Mouse (Mus musculus) adrenal gland, postnatal 10 days (tissue): ENCODE results near the gene B4galt2. TPM values are rescaled to one million over a fixed set of nuclear protein-coding genes. Genes with fewer than 3 reads are reported as not detected.

ENCODE experiments used
- DNase-seq: peaks from one replicate; pipeline ENCODE4 v3.0.0; 2021; ENCODE audit warnings: mixed read lengths
- total RNA-seq, 2 experiments: library from RNA; stranded (reverse); gene quantifications; 2 replicates each; pipeline ENCODE4 v1.2.3; 2021

The B4galt2 gene
- total RNA-seq, 2 experiments from 2014 or later = 14.2 to 17.7 TPM

DNA sequence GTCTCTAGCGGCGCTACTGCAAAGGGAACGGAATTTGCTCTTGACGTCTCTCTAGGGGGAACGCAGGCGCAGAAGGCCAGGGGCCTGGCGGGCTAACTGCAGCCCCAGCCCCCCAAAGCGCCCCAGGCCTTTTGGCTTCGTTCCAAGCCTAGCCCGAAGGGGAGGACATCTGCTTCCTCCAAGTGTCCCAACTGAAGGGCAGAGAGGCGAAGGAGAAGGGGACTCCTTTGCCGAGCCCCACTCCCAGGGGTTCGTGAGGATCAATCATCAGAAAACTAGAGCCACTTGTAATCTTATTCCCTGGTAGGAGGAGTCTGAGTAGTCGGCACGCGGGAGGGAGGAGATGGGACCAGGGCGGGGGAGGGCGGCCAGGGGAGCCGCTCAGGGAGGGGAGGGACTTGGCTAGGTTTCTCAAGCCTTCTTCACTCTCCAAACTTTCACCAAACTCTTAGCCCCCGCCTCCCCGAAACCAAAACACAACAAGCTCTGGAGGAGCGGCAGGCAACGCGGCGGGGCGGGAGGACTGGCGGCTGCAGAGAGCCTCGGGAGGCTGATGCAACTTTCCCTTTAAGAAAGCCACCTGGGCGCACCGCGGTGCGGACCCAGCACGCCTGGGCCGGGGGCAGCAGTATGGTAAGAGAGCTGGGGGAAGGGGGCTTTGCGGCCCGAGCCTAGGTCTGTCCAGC, 48.3 kb downstream of the B4galt2 start:
- DNase-seq = peak; percentile 79

DNA sequence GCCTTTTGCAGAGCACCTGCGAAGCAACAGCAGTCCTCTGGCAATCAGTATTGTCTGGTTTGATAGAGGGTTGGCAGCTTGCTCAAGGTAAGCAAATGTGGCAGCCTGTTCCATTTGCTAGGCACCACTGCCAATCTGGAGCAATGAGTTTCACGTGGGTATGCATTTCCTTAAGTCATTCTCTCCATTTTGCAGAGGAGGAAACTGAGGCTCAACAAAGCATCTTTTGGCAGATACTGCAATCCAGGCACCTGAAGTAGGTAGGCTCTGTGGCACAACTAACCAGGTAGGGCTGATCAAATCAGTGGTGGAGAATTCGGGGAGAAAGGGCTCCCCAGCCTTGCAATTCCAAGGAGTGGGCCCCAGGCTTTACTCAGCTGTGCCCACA, 48.8 kb downstream of the B4galt2 start, which contains the start of gene Slc6a9:
Gene Slc6a9 (plus strand): TSS at position 50 of the 388 bp plus-strand sequence.
- no peak for DNase-seq

DNA sequence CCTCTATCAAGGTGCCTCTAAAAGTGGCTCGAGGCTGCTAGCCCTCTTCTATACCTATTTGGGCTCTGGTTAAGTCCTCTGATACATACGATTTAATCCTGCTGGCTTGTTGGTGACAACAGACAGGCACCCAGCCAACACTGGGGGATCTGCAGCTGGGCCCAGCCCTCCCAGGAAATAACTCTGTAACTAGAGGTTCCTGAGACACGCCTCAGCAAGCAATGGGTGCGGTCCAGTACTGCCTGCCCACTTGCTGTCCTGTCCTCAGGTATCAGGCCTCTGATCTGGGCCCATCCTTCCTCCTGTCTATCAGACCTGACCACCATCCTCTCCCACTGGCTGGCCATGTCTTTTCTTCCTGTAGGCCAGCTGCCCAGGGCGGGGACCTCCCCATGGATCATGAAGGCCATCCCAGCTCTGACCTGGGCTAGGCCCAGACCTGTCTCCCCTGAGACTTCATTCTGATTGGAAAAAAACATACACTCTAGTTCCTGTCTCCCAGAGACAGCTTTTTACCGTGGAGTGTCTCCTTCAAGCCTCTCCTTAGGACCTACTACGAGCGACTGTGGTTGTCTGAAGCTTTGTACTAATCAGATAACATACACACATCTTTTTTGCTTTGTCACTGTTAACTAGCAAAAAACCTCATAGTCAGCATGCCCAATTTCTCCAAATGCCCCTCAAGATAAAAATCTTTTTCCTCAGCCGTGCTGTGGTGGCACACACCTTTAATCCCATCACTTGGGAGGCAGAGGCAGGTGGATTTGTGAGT, 51.2 kb downstream of the B4galt2 start:
- no peak for DNase-seq

DNA sequence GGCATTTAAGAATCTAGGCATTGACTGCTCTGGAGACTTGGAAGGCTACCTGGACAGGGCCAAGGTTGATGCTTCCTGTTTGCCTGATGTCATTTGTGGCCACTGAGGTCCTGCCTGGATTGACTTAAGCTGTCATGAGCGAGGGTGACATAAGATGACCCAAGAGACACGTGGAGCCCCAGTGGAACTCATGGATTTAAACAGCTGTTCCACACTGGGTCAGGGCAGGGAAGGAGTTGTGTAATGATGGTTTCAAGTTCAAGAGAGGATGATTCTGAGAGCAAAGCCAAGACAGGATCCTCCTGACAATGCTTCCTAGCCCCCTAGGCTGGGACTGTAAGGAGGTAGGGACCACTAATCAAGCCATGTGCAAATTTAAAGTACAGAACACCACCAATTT, 51.8 kb downstream of the B4galt2 start:
- no peak for DNase-seq

DNA sequence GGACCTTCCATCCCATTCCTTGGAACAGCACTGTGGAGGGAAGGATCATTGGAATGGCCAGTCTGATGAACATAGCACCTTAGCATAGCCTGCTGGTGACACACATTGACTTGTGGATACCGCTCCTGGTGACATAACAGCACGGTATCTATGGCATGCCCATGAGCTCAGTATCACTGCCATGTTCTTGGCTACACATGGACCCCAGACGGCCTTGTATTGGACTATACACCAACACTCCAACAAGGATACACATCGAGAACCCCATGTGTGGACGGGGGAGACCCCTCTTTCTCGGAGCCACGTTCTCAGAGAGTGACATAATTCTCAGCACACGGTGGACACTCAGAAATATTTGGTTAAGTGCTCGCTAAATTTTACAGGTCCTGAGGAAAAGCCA, 52.5 kb downstream of the B4galt2 start:
- no peak for DNase-seq

DNA sequence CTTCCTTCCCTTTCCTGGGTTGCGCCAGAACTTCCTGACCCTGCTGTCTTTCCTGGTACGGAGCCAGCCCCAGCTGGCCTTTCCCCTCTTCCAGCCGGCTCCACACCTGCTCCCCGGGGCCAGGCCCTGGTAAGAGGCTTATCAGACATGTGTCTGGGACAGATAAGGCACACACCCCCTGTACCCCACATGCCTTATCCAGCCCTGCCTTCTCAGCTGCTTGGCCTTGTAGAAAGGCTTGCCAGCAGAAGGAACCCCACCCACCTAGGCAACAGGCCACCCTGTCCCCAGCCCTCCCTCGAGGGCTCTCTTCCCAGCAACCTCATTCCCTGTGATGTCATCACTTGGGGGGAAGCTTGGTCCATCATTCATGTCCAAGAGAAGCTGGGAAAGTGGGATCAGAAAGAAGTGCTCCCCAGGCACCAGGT, 53.1 kb downstream of the B4galt2 start:
- DNase-seq = peak; percentile 51

DNA sequence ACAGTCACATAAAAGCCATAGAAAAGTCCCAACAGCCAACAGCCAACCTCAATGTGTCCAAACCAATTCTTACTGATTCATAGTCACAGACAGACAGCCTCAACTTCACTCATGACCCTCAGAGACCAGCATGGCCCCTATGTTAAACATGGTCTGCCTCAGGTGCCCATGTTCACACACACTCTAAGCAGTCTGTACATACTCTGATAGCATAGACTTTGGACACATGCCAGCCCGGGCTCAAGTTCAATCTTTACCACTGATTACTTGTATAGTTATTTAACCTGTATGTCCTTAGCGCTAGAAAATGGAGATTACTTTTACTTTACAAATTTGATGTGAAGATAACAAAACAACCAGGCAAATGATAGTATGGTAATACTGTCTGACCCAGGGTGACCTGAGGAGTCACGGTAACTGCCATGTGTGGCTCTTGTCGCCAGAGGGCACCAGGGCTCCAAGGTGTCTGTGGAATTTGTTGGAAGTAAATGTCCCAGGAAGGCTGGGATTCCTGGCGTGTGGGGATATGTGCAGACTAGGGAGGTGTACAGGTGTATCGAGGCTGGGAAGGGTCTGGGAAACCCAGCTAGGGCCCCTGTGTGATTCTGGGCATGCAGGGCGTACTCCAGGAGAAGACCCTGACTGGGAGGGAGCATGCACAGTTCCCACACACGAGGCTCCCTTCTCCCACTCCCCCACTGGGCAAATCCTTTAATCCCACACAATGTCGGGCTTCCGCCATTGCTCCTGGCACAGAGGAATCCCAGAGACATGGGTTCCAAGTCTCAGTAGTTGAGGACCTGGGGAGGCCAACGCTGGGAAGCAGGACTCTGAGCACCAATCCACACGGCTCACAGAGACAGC, 53.8 kb downstream of the B4galt2 start:
- peak; percentile 84 for DNase-seq

DNA sequence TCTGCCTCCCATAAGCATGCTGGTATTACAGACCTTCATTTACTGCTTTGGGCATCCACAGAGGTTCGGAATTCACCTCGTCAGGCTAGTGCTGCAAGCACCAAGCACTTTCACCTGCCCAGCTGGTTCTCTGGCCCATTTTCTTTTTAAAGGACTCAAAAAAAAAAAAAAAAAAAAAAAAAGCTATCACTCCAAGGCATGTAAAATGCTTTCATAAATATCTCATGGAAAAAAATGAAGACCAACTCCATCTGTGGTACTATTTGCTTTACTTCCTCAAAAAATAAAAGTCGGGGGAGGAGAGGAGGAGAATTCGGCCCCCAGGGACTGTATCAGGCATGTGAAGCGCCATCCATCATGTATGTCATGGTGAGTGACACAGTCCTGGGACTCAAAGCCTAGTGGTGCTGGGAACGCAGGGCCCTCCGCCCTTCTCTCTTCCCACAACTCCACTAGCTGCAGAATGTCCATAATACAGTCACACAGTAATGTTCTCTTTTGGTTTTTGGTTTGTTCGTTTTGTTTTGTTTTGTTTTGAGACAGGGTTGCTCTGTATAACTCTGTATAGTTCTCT, 54.6 kb downstream of the B4galt2 start:
- no peak for DNase-seq

Other genes starting within 250 kb of the B4galt2 start
- gene Dmap1, start 201.2 kb downstream of the B4galt2 start, total RNA-seq = 10 to 100 TPM; 25.6 to 29.6 TPM
- not detected for gene Gm12845, start 159.1 kb downstream of the B4galt2 start, total RNA-seq
- gene Klf17, start 117.8 kb downstream of the B4galt2 start, total RNA-seq = not detected
- gene Slc6a9, start 49.0 kb downstream of the B4galt2 start, total RNA-seq = 1 to 10 TPM; 8.6 to 9.2 TPM
- under 1 TPM; 0.64 to 0.78 TPM for gene Ccdc24, start 10.9 kb downstream of the B4galt2 start, total RNA-seq
- 100 to 1,000 TPM; 145 to 149 TPM for gene Atp6v0b, start 3.8 kb upstream of the B4galt2 start, total RNA-seq
- gene Dph2, start 8.5 kb upstream of the B4galt2 start, total RNA-seq = 1 to 10 TPM; 5.6 to 7.0 TPM
- gene Ipo13, start 31.5 kb upstream of the B4galt2 start, total RNA-seq = 10 to 100 TPM; 39.0 to 55.1 TPM
- gene Artn, start 46.3 kb upstream of the B4galt2 start, total RNA-seq = under 1 TPM; 0.12 to 0.42 TPM